ENCODE assay signal across 13 mouse cellular contexts in the genomic region with DNA sequence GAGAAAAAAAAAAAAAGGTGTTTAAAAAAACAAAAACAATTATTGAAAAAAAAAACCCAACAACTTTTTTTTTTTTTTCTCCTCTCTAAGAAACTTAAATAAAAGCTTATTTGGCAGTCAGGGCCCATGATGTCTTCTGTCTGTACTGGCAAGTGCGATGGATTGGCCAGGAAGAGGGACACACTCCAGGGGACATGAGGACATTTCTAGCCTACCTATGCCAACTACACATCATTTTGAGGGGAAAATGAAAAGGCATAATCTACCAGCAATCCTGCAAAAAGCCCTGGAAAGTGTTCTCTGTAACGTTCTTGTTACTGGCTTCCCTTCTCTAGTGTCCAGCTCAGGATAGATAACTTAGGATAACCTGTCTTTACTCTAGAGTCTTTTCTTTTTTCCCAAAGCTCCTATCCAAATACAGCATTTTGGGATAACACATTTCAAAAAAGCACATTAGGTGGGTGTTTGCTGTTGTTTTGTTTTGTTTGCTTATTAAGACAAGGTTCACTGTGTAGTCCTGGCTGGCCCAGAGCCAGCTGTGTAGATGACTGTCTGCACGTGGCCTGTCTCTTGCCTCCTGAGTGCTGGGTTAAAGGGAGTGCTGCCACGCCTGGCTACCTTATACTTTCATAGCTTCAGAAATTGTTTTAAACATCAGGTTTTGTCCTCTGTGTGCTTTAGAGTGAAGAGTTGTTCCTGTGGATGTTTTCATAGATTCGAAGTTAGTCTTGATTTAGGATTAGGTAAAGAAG. TPM values are rescaled to one million over a fixed set of nuclear protein-coding genes. Genes with fewer than 3 reads are reported as not detected.
DNase-seq lines count a peak whose midpoint lies in the region; ATAC-seq lines count a peak whose summit lies in the region.
"Had no signal": no experiment of that assay in that cellular context is flagged by ENCODE, and none has a peak within 500 bp of the region (broad histone marks: within the 10 kb centered on the region; RNA-seq: fewer than 3 reads in every experiment).

No protein-coding gene starts in this region.

- no peak overlapping the region for H3K4me2 ChIP-seq in heart, embryonic 13.5 days
- H3K4me2 ChIP-seq: embryonic facial prominence, embryonic 15.5 days; neural tube, embryonic 12.5 days had no signal

- H3K27ac ChIP-seq in heart, embryonic 13.5 days (replicated peaks) = peak overlapping the region; percentile 48; the same call in 1 of the 2 replicates
- no peak overlapping the region for H3K27ac ChIP-seq in midbrain, embryonic 10.5 days (replicated peaks)
- H3K27ac ChIP-seq: embryonic facial prominence, embryonic 15.5 days; macrophage; neural tube, embryonic 12.5 days had no signal

- peaks cover 39% of the 10 kb centered on the region for H3K4me1 ChIP-seq in heart, embryonic 13.5 days
- H3K4me1 ChIP-seq in midbrain, embryonic 10.5 days = peaks cover 8% of the 10 kb centered on the region

- no peak for DNase-seq in heart, postnatal 10 days
- peak; percentile 17 for DNase-seq in retina, postnatal 1 day
- DNase-seq in retina, embryonic 14.5 days (ENCODE audit: low spot score) = no peak
- peak; percentile 30 to 45 for DNase-seq in kidney, postnatal 4 days
- DNase-seq in midbrain, embryonic 10.5 days (ENCODE audit: low spot score) = no peak
- DNase-seq in gastrocnemius, adult 18-20 months (ENCODE audit: low spot score) = no peak
- DNase-seq: heart, postnatal 14 days; left cerebral cortex, postnatal 4 days; right cerebral cortex, postnatal 25 days had no signal

- no peak overlapping the region for H3K4me3 ChIP-seq in heart, embryonic 13.5 days
- H3K4me3 ChIP-seq in midbrain, embryonic 10.5 days = no peak overlapping the region
- H3K4me3 ChIP-seq: embryonic facial prominence, embryonic 15.5 days; neural tube, embryonic 12.5 days had no signal

- no peaks in the 10 kb centered on the region for H3K27me3 ChIP-seq in heart, embryonic 13.5 days (replicated peaks)
- no peaks in the 10 kb centered on the region for H3K27me3 ChIP-seq in midbrain, embryonic 10.5 days (ENCODE audit: low read depth, poor library complexity, severe bottlenecking)
- H3K27me3 ChIP-seq: embryonic facial prominence, embryonic 15.5 days; neural tube, embryonic 12.5 days had no signal

- no peaks in the 10 kb centered on the region for H3K36me3 ChIP-seq in heart, embryonic 13.5 days
- no peaks in the 10 kb centered on the region for H3K36me3 ChIP-seq in midbrain, embryonic 10.5 days
- H3K36me3 ChIP-seq: neural tube, embryonic 12.5 days had no signal

- no peaks in the 10 kb centered on the region for H3K9me3 ChIP-seq in heart, embryonic 13.5 days
- no peaks in the 10 kb centered on the region for H3K9me3 ChIP-seq in midbrain, embryonic 10.5 days (replicated peaks)
- H3K9me3 ChIP-seq: embryonic facial prominence, embryonic 15.5 days; neural tube, embryonic 12.5 days had no signal

- no peak for ATAC-seq in heart, embryonic 13.5 days (ENCODE audit: extremely low read depth, insufficient number of reproducible peaks, low FRiP score, low TSS enrichment)

- WGBS in heart, embryonic 13.5 days = 49% methylated on average over 5 of the region's 5 CpGs
- 88% methylated on average over 5 of the region's 5 CpGs for WGBS in midbrain, embryonic 10.5 days

- no peak overlapping the region; the same call in 1 of the 2 replicates for H3K9ac ChIP-seq in heart, embryonic 13.5 days
- H3K9ac ChIP-seq: embryonic facial prominence, embryonic 15.5 days; neural tube, embryonic 12.5 days had no signal

- intact Hi-C loops in heart, postnatal 10 days (cut with DNase I) = no loop called here

RNA-seq across cellular contexts. Expression of gene Cnst, which starts 7.2 kb away (rescaled TPM):
- 16.0 and 16.6 TPM in 2 replicates for polyA plus RNA-seq in heart, embryonic 13.5 days (2015; fragmentation: Nextera tagmentation; extraction: Ambion mirVana)
- 10 to 100 TPM; 38.6 to 44.9 TPM for total RNA-seq in heart, postnatal 10 days (2021)
- 19.7 and 23.5 TPM in 2 replicates for polyA plus RNA-seq in midbrain, embryonic 10.5 days (2016; fragmentation: Nextera tagmentation; extraction: Ambion mirVana)
- total RNA-seq in gastrocnemius, adult 18-20 months (2021) = 10 to 100 TPM; 31.6 to 34.2 TPM

RNA-seq across cellular contexts. Expression of gene Tfb2m, which starts 7.3 kb away (rescaled TPM):
- polyA plus RNA-seq in heart, embryonic 13.5 days (2015; fragmentation: Nextera tagmentation; extraction: Ambion mirVana) = 20.2 and 24.8 TPM in 2 replicates
- total RNA-seq in heart, postnatal 10 days (2021) = 10 to 100 TPM; 32.5 to 37.9 TPM
- 25.5 and 25.7 TPM in 2 replicates for polyA plus RNA-seq in midbrain, embryonic 10.5 days (2016; fragmentation: Nextera tagmentation; extraction: Ambion mirVana)
- total RNA-seq in gastrocnemius, adult 18-20 months (2021) = 10 to 100 TPM; 40.5 to 53.5 TPM

RNA-seq across cellular contexts. Expression of gene Smyd3, which starts 35.5 kb away (rescaled TPM):
- 9.6 and 9.7 TPM in 2 replicates for polyA plus RNA-seq in heart, embryonic 13.5 days (2015; fragmentation: Nextera tagmentation; extraction: Ambion mirVana)
- total RNA-seq in heart, postnatal 10 days (2021) = 1 to 10 TPM; 5.8 to 6.7 TPM
- 11.7 and 15.3 TPM in 2 replicates for polyA plus RNA-seq in midbrain, embryonic 10.5 days (2016; fragmentation: Nextera tagmentation; extraction: Ambion mirVana)
- 1 to 10 TPM; 5.1 to 5.2 TPM for total RNA-seq in gastrocnemius, adult 18-20 months (2021)

Comparison
In these comparisons a context has a peak if more than half of its experiments do, and no peak if none do; other contexts are left out.
1. DNase-seq: peak in retina, postnatal 1 day (single experiment) and kidney, postnatal 4 days (2 of 2); none in heart, postnatal 10 days (0 of 2), retina, embryonic 14.5 days (single experiment), midbrain, embryonic 10.5 days (single experiment) and gastrocnemius, adult 18-20 months (single experiment).